Mouse (Mus musculus): ENCODE data around the gene Igdcc4.

DNA sequence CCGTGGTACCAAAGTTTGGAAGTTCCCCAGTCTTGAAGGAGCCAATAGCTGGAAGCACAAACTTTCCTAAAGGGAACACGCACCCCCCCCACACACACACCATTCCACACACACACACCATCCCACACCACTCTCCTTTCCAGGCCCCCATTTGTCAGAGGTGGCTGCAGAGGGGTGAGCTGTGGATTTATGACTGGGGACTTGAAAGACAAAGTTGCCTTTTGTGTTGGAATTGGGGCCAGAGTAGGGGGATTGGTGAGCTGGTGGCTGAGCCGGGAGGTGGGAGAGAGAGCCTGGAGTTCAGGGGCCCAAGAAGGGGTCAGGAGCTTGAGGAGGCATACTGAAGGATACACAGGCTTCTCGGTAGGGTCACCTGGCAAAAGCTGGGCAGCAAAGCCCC lies 67.7 kb downstream of the Igdcc4 start:
- TF ChIP-seq POLR2A (IDR thresholded peaks at IDR 0.05; ENCODE audit: control insufficient read depth in 1 of 2, insufficient read depth in 1 of 2, low read depth in 1 of 2, low read length in 2 of 2, poor library complexity in 1 of 2): no peak
- no peak for TF ChIP-seq MYC (IDR thresholded peaks at IDR 0.05; ENCODE audit: low read depth, low read length)
- TF ChIP-seq MXI1 (IDR thresholded peaks at IDR 0.05; ENCODE audit: low read depth, low read length): no peak
- no peak for TF ChIP-seq CTCF (IDR thresholded peaks at IDR 0.05 in 2 of 3, conservative IDR thresholded peaks at IDR 0.05 in 1 of 3; ENCODE audit: control insufficient read depth in 1 of 3, insufficient read depth in 1 of 3, low read depth in 2 of 3, low read length in 3 of 3, poor library complexity in 1 of 3, severe bottlenecking in 1 of 3)
- TF ChIP-seq TBP (IDR thresholded peaks at IDR 0.05; ENCODE audit: low read depth, low read length): no peak
- no peak for TF ChIP-seq TCF12 (IDR thresholded peaks at IDR 0.05; ENCODE audit: low read depth, low read length)
- no peak for TF ChIP-seq MAX (IDR thresholded peaks at IDR 0.05; ENCODE audit: low read length)
